Mouse (Mus musculus) hindbrain, embryonic 16.5 days (tissue): ENCODE results near the gene Olfr352. TPM values are rescaled to one million over a fixed set of nuclear protein-coding genes. Genes with fewer than 3 reads are reported as not detected.

ENCODE experiments used
- ATAC-seq: fragments of 200-750 bp; cut with Nextera tagmentation; 2 replicates; pipeline ENCODE4 v1.8.0; 2017; ENCODE audit warnings: moderate TSS enrichment, moderate library complexity
- H3K27ac ChIP-seq: fragments of 300-500 bp; sonication (generic); 2 replicates; pipeline ENCODE4 v1.5.1; 2014; ENCODE audit warnings: low read depth, mild to moderate bottlenecking, control low read depth, low read length, moderate library complexity
- H3K27me3 ChIP-seq: fragments of 300-500 bp; sonication (generic); replicated peaks from 2 replicates; pipeline ENCODE4 v1.6.1; 2014; ENCODE audit warnings: low read length; ENCODE audit not compliant: control insufficient read depth, insufficient read depth
- H3K36me3 ChIP-seq: fragments of 300-500 bp; sonication (generic); 2 replicates; pipeline ENCODE4 v1.6.1; 2014; ENCODE audit warnings: mild to moderate bottlenecking, low read length, moderate library complexity, mixed read lengths; ENCODE audit not compliant: control insufficient read depth, insufficient read depth
- H3K4me1 ChIP-seq: fragments of 300-500 bp; sonication (generic); 2 replicates; pipeline ENCODE4 v1.6.1; 2014; ENCODE audit warnings: low read depth, low read length; ENCODE audit not compliant: control insufficient read depth, insufficient read depth
- H3K4me2 ChIP-seq: fragments of 300-500 bp; sonication (generic); 2 replicates; pipeline ENCODE4 v1.6.1; 2014; ENCODE audit warnings: mild to moderate bottlenecking, low read length, control low read depth, moderate library complexity
- H3K4me3 ChIP-seq: fragments of 300-500 bp; sonication (generic); 2 replicates; pipeline ENCODE4 v1.5.1; 2014; ENCODE audit warnings: mild to moderate bottlenecking, low read length, control low read depth, moderate library complexity
- H3K9ac ChIP-seq: fragments of 300-500 bp; sonication (generic); 2 replicates; pipeline ENCODE4 v1.6.1; 2014; ENCODE audit warnings: low read depth, mild to moderate bottlenecking, control low read depth, low read length, moderate library complexity
- H3K9me3 ChIP-seq: fragments of 300-500 bp; sonication (generic); 2 replicates; pipeline ENCODE4 v1.6.1; 2014; ENCODE audit warnings: mild to moderate bottlenecking, low read length, moderate library complexity; ENCODE audit not compliant: control insufficient read depth
- WGBS: fragments of 180-500 bp; shearing (Covaris S2); extraction: QIAGEN DNeasy Blood & Tissue Kit; methylation state at CpG from one replicate; pipeline ENCODE4 v1.1.7; 2014; 5-methylcytosine and 5-hydroxymethylcytosine counted together
- polyA plus RNA-seq: library from polyadenylated mRNA; unstranded; fragments of >200 nt; fragmentation: Nextera tagmentation; extraction: Ambion mirVana; gene quantifications from 2 replicates; pipeline ENCODE4 v1.2.1, GENCODE M21; 2015

Olfr352 gene
- not detected in 2 replicates for polyA plus RNA-seq

DNA sequence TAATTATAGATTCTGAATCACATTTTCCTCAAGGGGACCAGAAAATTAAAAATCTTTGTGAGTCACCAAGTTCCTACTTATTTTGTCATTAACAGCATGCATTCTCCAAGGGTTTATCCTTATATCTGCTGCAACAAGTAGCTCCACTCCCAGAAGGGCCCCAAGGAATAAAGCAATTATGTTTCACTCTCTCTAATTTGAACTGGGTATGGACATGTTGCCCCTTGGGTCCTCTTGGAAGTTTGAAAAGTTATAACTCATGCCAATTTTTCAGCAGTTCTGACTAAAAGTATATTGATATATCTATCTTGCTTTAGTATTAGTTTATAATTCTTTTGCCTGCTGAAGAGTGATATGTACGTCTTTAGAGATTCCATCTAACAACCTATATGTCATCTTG is at the start of gene Olfr352:
TSS of gene Olfr352 (plus strand) at position 301 of the 400 bp plus-strand sequence.
- Histone ChIP-seq H3K9me3 (peaks cover 15% of the 10 kb centered on the region), H3K36me3 (no peaks in the 10 kb centered on the region), H3K27me3 (no peaks in the 10 kb centered on the region), H3K27ac (no peak within 1 kb of the TSS), H3K4me3 (no peak within 1 kb of the TSS), H3K9ac (no peak within 1 kb of the TSS), H3K4me2 (no peak within 1 kb of the TSS), H3K4me1 (no peaks in the 10 kb centered on the region)
- ATAC-seq, result no peak
- WGBS, result 79% methylated on average over 1 of the region's 1 CpGs

GRCm38 (mm10) chr2:36846010-36846409 is 22.2 kb upstream of the Olfr352 start, which contains the start of gene Olfr350:
Gene Olfr350, plus strand, starts transcription at chr2:36846310.
- 81% methylated on average over 1 of the region's 1 CpGs for WGBS
- Histone ChIP-seq H3K36me3 (no peaks in the 10 kb centered on the region), H3K9ac (no peak within 1 kb of the TSS), H3K4me3 (no peak within 1 kb of the TSS), H3K27ac (no peak within 1 kb of the TSS), H3K4me2 (no peak within 1 kb of the TSS), H3K27me3 (no peaks in the 10 kb centered on the region), H3K9me3 (peaks cover 4% of the 10 kb centered on the region; the same call in 1 of the 2 replicates), H3K4me1 (no peaks in the 10 kb centered on the region)
- no peak for ATAC-seq

DNA sequence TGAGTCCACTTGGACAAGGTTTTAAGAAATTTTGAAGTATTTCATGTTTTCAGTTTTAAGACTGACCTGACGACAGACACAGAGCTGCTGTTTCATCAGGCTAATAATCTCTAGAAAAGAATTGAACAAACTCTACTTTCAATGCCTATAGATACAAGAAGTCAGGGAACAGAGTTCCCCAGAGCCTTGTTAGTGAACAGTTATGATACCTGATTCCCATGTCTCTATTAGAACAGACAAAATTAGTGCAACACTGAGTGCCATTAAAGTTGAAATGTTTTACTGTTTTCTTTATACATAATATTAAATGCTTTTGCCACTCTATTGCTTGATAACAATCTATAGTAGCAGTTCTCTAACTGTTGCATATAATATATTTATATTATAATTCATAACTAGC is 5.7 kb upstream of the Olfr352 start, which contains the start of gene Olfr351:
TSS of gene Olfr351 (minus strand) at position 101 of the 400 bp plus-strand sequence.
- Histone ChIP-seq H3K4me1 (no peaks in the 10 kb centered on the region), H3K4me3 (no peak within 1 kb of the TSS), H3K9ac (no peak within 1 kb of the TSS), H3K27me3 (no peaks in the 10 kb centered on the region), H3K9me3 (peaks cover 8% of the 10 kb centered on the region), H3K27ac (no peak within 1 kb of the TSS), H3K4me2 (no peak within 1 kb of the TSS), H3K36me3 (no peaks in the 10 kb centered on the region)
- ATAC-seq, result no peak
- 73% methylated on average over 1 of the region's 1 CpGs for WGBS

DNA sequence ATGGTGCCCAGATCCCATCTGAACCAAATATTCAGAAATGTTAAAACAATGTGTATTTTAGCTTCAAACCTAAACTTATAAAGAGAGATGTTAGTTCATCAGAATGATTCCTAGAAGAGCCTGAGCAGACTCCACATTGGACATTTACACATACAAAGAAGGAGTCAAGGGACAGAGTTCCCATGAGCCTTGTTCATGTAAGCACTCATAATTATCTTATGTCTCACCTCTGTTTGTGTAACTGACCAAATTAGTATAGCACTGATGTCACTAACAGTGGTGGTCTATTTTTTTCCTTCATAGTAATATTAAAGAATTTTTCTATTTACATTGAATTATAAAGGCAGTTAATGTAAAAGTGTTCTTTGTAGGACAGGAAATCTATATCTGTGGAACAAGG is 24.6 kb downstream of the Olfr352 start, which contains the start of gene Olfr353:
TSS of gene Olfr353 (minus strand) at position 101 of the 400 bp plus-strand sequence.
- no peak within 1 kb of the TSS for H3K4me2 ChIP-seq
- H3K27me3 ChIP-seq, result no peaks in the 10 kb centered on the region
- H3K9me3 ChIP-seq, result peaks cover 3% of the 10 kb centered on the region; the same call in 1 of the 2 replicates
- no peak within 1 kb of the TSS for H3K4me3 ChIP-seq
- no peaks in the 10 kb centered on the region for H3K36me3 ChIP-seq
- H3K4me1 ChIP-seq, result no peaks in the 10 kb centered on the region
- no peak for ATAC-seq
- no peak within 1 kb of the TSS for H3K27ac ChIP-seq
- H3K9ac ChIP-seq, result no peak within 1 kb of the TSS

DNA sequence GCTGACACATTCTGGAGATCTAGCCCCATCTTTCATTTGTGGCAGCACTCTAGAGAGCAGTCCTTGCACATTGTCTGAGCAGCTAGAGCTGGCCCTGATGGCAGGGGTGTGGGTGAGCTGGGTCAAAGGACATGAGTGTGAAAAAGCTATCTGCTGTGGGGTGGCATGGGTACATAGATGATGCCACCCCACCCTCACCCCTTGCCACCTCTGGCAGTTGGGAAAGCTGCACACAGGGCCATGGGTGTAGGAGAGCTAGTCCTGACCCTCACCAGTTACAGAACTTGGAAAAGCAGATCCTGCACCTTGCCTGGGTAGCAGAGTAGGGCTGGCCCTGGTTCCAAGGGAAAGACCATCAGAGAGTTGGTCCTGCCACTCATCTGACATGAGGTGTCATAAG is 28.9 kb downstream of the Olfr352 start:
- Histone ChIP-seq H3K9me3 (peaks cover 12% of the 10 kb centered on the region), H3K4me1 (no peaks in the 10 kb centered on the region), H3K27ac (no peak overlapping the region), H3K36me3 (no peaks in the 10 kb centered on the region), H3K4me2 (no peak overlapping the region), H3K9ac (no peak overlapping the region), H3K4me3 (no peak overlapping the region), H3K27me3 (no peaks in the 10 kb centered on the region)
- ATAC-seq, result no peak

GRCm38 (mm10) chr2:36905380-36905779 is 37.1 kb downstream of the Olfr352 start, which contains the start of gene Olfr354:
Gene Olfr354, plus strand, starts transcription at chr2:36905680.
- Histone ChIP-seq H3K4me1 (no peaks in the 10 kb centered on the region), H3K27me3 (no peaks in the 10 kb centered on the region), H3K36me3 (no peaks in the 10 kb centered on the region), H3K27ac (no peak within 1 kb of the TSS), H3K4me3 (no peak within 1 kb of the TSS), H3K9ac (no peak within 1 kb of the TSS), H3K9me3 (peaks cover 3% of the 10 kb centered on the region; the same call in 1 of the 2 replicates), H3K4me2 (no peak within 1 kb of the TSS)
- ATAC-seq, result no peak

Other genes starting within 250 kb of the Olfr352 start
- not detected in 2 replicates for gene Olfr345, start 228.4 kb upstream of the Olfr352 start, polyA plus RNA-seq
- not detected in 2 replicates for gene Olfr346, start 182.7 kb upstream of the Olfr352 start, polyA plus RNA-seq
- not detected in 2 replicates for gene Olfr347, start 136.6 kb upstream of the Olfr352 start, polyA plus RNA-seq
- gene Olfr348, start 84.2 kb upstream of the Olfr352 start, polyA plus RNA-seq, result not detected in 2 replicates
- not detected in 2 replicates for gene Olfr50, start 77.9 kb upstream of the Olfr352 start, polyA plus RNA-seq
- gene Olfr3, start 51.4 kb upstream of the Olfr352 start, polyA plus RNA-seq, result not detected in 2 replicates
- not detected in 2 replicates for gene Olfr350, start 22.1 kb upstream of the Olfr352 start, polyA plus RNA-seq
- gene Olfr351, start 5.8 kb upstream of the Olfr352 start, polyA plus RNA-seq, result not detected in 2 replicates
- not detected in 2 replicates for gene Olfr353, start 24.5 kb downstream of the Olfr352 start, polyA plus RNA-seq
- gene Olfr354, start 37.2 kb downstream of the Olfr352 start, polyA plus RNA-seq, result not detected in 2 replicates
- gene Olfr355, start 60.4 kb downstream of the Olfr352 start, polyA plus RNA-seq, result not detected in 2 replicates
- not detected in 2 replicates for gene Olfr356, start 68.7 kb downstream of the Olfr352 start, polyA plus RNA-seq
- gene Olfr357, start 125.4 kb downstream of the Olfr352 start, polyA plus RNA-seq, result not detected in 2 replicates
- not detected in 2 replicates for gene Olfr358, start 140.9 kb downstream of the Olfr352 start, polyA plus RNA-seq
- gene Olfr360, start 197.3 kb downstream of the Olfr352 start, polyA plus RNA-seq, result not detected in 2 replicates
- not detected in 2 replicates for gene Olfr361, start 220.8 kb downstream of the Olfr352 start, polyA plus RNA-seq
- not detected in 2 replicates for gene Olfr362, start 249.4 kb downstream of the Olfr352 start, polyA plus RNA-seq